14 mouse cellular contexts compared by ENCODE assay signal in the genomic region with DNA sequence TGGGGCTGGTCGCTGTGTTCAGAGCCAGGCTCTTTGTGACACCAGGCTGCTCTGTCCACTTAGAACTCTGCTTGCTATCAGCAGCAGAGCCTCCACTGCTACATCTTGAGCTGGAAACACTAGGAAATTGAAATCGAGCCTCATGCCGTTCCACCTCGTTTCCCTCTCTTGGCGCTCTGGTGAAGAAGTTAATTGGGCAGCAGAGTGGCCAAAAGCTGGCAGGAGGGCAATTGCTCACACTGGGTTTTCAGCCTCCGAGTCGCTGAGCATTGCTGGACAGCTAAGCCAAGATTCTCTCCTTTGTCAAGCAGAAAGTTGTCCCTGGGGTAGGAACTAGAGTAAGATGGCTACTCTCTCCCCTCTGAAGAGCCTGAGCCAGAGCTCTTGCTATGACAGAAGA. TPM values are rescaled to one million over a fixed set of nuclear protein-coding genes. Genes with fewer than 3 reads are reported as not detected.
DNase-seq lines count a peak whose midpoint lies in the region; ATAC-seq and TF ChIP-seq lines count a peak whose summit lies in the region.
"Had no signal": no experiment of that assay in that cellular context is flagged by ENCODE, and none has a peak within 500 bp of the region (broad histone marks: within the 10 kb centered on the region; RNA-seq: fewer than 3 reads in every experiment).

No protein-coding gene starts in this region.

- WGBS in forebrain, embryonic 12.5 days, result 47% methylated on average over 7 of the region's 7 CpGs
- WGBS in kidney, postnatal 0 days, result 44% methylated on average over 7 of the region's 7 CpGs

- H3K4me1 ChIP-seq in forebrain, embryonic 12.5 days, result peaks cover 17% of the 10 kb centered on the region
- no peaks in the 10 kb centered on the region for H3K4me1 ChIP-seq in kidney, postnatal 0 days (replicated peaks; ENCODE audit: insufficient read depth, low read length)
- H3K4me1 ChIP-seq: stomach, embryonic 15.5 days had no signal

- H3K36me3 ChIP-seq in forebrain, embryonic 12.5 days (replicated peaks), result peaks cover 93% of the 10 kb centered on the region
- peaks cover 62% of the 10 kb centered on the region for H3K36me3 ChIP-seq in kidney, postnatal 0 days (ENCODE audit: insufficient read depth, low read length)

- ATAC-seq in forebrain, embryonic 12.5 days (ENCODE audit: low FRiP score), result no peak
- no peak for ATAC-seq in kidney, postnatal 0 days (replicated peaks; ENCODE audit: low FRiP score, low read depth)
- ATAC-seq: intestine, embryonic 16.5 days had no signal

- H3K27ac ChIP-seq in forebrain, embryonic 12.5 days, result peak overlapping the region; percentile 63
- no peak overlapping the region; the same call in 1 of the 2 replicates for H3K27ac ChIP-seq in kidney, postnatal 0 days
- H3K27ac ChIP-seq: heart, embryonic 13.5 days; stomach, embryonic 15.5 days had no signal

- H3K9me3 ChIP-seq in forebrain, embryonic 12.5 days, result no peaks in the 10 kb centered on the region
- H3K9me3 ChIP-seq in kidney, postnatal 0 days (replicated peaks; ENCODE audit: low read length), result no peaks in the 10 kb centered on the region
- H3K9me3 ChIP-seq: heart, embryonic 13.5 days; stomach, embryonic 15.5 days had no signal

- peak; percentile 12 for DNase-seq in kidney, adult 11 months
- DNase-seq in kidney, postnatal 10 days, result no peak
- peak; percentile 50 for DNase-seq in brain, adult 2 months (ENCODE audit: low read depth, low spot score)
- DNase-seq in kidney, postnatal 0 days (ENCODE audit: low spot score), result peak; percentile 80
- DNase-seq in spleen, postnatal 14 days (ENCODE audit: low spot score in 2 of 2), result no peak
- DNase-seq in heart, adult 11 months, result no peak
- no peak for DNase-seq in adrenal gland, postnatal 10 days
- DNase-seq: lung, adult 18-20 months had no signal

- H3K4me2 ChIP-seq in forebrain, embryonic 12.5 days, result no peak overlapping the region
- H3K4me2 ChIP-seq in kidney, postnatal 0 days (ENCODE audit: low read length), result no peak overlapping the region
- H3K4me2 ChIP-seq: heart, embryonic 13.5 days; stomach, embryonic 15.5 days had no signal

- no peak overlapping the region for H3K4me3 ChIP-seq in forebrain, embryonic 12.5 days (replicated peaks)
- H3K4me3 ChIP-seq in kidney, postnatal 0 days (replicated peaks; ENCODE audit: low read depth, low read length), result no peak overlapping the region
- H3K4me3 ChIP-seq: heart, embryonic 13.5 days; stomach, embryonic 15.5 days had no signal

- no peak overlapping the region for H3K9ac ChIP-seq in forebrain, embryonic 12.5 days
- H3K9ac ChIP-seq in kidney, postnatal 0 days (ENCODE audit: low read depth, low read length), result no peak overlapping the region
- H3K9ac ChIP-seq: heart, embryonic 13.5 days; stomach, embryonic 15.5 days had no signal

- no peaks in the 10 kb centered on the region for H3K27me3 ChIP-seq in forebrain, embryonic 12.5 days
- no peaks in the 10 kb centered on the region for H3K27me3 ChIP-seq in kidney, postnatal 0 days (ENCODE audit: insufficient read depth, low read length)
- H3K27me3 ChIP-seq: heart, embryonic 13.5 days; stomach, embryonic 15.5 days had no signal

- TF ChIP-seq CTCF in kidney, postnatal 0 days (IDR thresholded peaks at IDR 0.05; ENCODE audit: low read depth), result no peak

RNA-seq across cellular contexts. Expression of a gene that starts 33.0 kb away (rescaled TPM):
- polyA plus RNA-seq in forebrain, embryonic 12.5 days (2016; fragmentation: Nextera tagmentation; extraction: Ambion mirVana), result 1.00 and 2.2 TPM in 2 replicates
- polyA plus RNA-seq in kidney, postnatal 0 days (2015; fragmentation: Nextera tagmentation; extraction: Ambion mirVana), result not detected in 2 replicates
- total RNA-seq in adrenal gland, postnatal 10 days (2021), result not detected
- total RNA-seq: left cerebral cortex, postnatal 36 days; monocyte, adult 5-6 weeks had no signal
- polyA plus RNA-seq: heart, embryonic 13.5 days had no signal

RNA-seq across cellular contexts. Expression of a gene that starts 35.0 kb away (rescaled TPM):
- polyA plus RNA-seq in forebrain, embryonic 12.5 days (2016; fragmentation: Nextera tagmentation; extraction: Ambion mirVana), result 0.67 and 0.88 TPM in 2 replicates
- polyA plus RNA-seq in kidney, postnatal 0 days (2015; fragmentation: Nextera tagmentation; extraction: Ambion mirVana), result 0.29 and 0.33 TPM in 2 replicates
- under 1 TPM in 1 of 2 experiments, not detected in 1; 0.42 TPM for total RNA-seq in adrenal gland, postnatal 10 days (2021)
- total RNA-seq: monocyte, adult 5-6 weeks had no signal

RNA-seq across cellular contexts. Expression of a gene that starts 35.5 kb away (rescaled TPM):
- 217 and 221 TPM in 2 replicates for polyA plus RNA-seq in forebrain, embryonic 12.5 days (2016; fragmentation: Nextera tagmentation; extraction: Ambion mirVana)
- 197 and 228 TPM in 2 replicates for polyA plus RNA-seq in kidney, postnatal 0 days (2015; fragmentation: Nextera tagmentation; extraction: Ambion mirVana)
- total RNA-seq in adrenal gland, postnatal 10 days (2021), result 100 to 1,000 TPM; 189 to 199 TPM

RNA-seq across cellular contexts. Expression of a gene that starts 53.1 kb away (rescaled TPM):
- 68.8 and 69.4 TPM in 2 replicates for polyA plus RNA-seq in forebrain, embryonic 12.5 days (2016; fragmentation: Nextera tagmentation; extraction: Ambion mirVana)
- polyA plus RNA-seq in kidney, postnatal 0 days (2015; fragmentation: Nextera tagmentation; extraction: Ambion mirVana), result 77.9 and 78.4 TPM in 2 replicates
- 10 to 100 TPM; 34.8 to 35.7 TPM for total RNA-seq in adrenal gland, postnatal 10 days (2021)

Comparison
In these comparisons a context has a peak if more than half of its experiments do, and no peak if none do; other contexts are left out.
1. DNase-seq: peak in kidney, adult 11 months (single experiment), brain, adult 2 months (single experiment) and kidney, postnatal 0 days (single experiment); none in kidney, postnatal 10 days (single experiment), spleen, postnatal 14 days (0 of 2), heart, adult 11 months (single experiment) and adrenal gland, postnatal 10 days (single experiment).